Mouse (Mus musculus): ENCODE results near the gene Esp38. TPM values are rescaled to one million over a fixed set of nuclear protein-coding genes. Genes with fewer than 3 reads are reported as not detected.
"Not testable (repeated sequence)": the region's sequence is repeated elsewhere in the genome, so short reads cannot be mapped to it uniquely, and the experiment has no call there.

The Esp38 gene
- total RNA-seq (2014; fragmentation: Nextera tagmentation) (not detected in 2 replicates), total RNA-seq (2017) (not detected in 2 replicates), polyA plus RNA-seq (2012) (not detected in 2 replicates)

DNA sequence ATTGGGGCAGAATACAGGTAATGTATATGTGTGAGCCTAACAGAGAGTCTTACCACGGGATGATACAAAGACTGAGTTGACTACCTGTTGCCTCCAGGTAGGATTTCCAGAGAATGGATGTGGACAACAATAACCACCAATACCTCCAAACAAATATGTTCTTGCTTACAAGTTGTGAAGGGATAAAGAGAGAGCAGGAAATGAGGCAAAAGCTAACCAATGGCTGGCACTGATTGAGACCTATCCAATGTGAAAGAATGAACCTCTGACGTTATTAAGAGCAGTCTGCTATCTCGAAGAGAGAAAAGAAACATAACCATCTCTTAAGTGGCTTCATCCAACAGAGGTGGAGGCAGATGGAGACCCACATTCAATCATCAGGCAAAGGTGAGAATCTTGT, at the start of gene Esp38:
Gene Esp38 (plus strand): TSS at position 301 of the 400 bp plus-strand sequence.
- TF ChIP-seq CTCF (IDR thresholded peaks at IDR 0.05; ENCODE audit: low read depth, low read length): no peak
- TF ChIP-seq TAL1 (conservative IDR thresholded peaks at IDR 0.05; ENCODE audit: low read depth, low read length): no peak
- no peak for TF ChIP-seq GATA2 (IDR thresholded peaks at IDR 0.05; ENCODE audit: borderline replicate concordance, low read depth, low read length)
- TF ChIP-seq POLR2AphosphoS5 (IDR thresholded peaks at IDR 0.05; ENCODE audit: insufficient replicate concordance, low read depth, low read length): no peak
- no peak for TF ChIP-seq GATA1 (IDR thresholded peaks at IDR 0.05; ENCODE audit: borderline replicate concordance, low read length)
- no peak for DNase-seq (ENCODE audit: low spot score)
- Histone ChIP-seq H3K36me3 (replicated peaks) (no peaks in the 10 kb centered on the region), H3K9me3 (replicated peaks) (no peaks in the 10 kb centered on the region), H3K4me1 (ENCODE audit: insufficient read depth, low read depth, low read length) (no peaks in the 10 kb centered on the region), H3K27me3 (ENCODE audit: insufficient read depth, low read length) (no peaks in the 10 kb centered on the region), H3K4me3 (ENCODE audit: low read depth, low read length) (no peak within 1 kb of the TSS)
- ATAC-seq (ENCODE audit: extremely low read depth, insufficient number of reproducible peaks, low FRiP score, poor library complexity, severe bottlenecking): no peak

DNA sequence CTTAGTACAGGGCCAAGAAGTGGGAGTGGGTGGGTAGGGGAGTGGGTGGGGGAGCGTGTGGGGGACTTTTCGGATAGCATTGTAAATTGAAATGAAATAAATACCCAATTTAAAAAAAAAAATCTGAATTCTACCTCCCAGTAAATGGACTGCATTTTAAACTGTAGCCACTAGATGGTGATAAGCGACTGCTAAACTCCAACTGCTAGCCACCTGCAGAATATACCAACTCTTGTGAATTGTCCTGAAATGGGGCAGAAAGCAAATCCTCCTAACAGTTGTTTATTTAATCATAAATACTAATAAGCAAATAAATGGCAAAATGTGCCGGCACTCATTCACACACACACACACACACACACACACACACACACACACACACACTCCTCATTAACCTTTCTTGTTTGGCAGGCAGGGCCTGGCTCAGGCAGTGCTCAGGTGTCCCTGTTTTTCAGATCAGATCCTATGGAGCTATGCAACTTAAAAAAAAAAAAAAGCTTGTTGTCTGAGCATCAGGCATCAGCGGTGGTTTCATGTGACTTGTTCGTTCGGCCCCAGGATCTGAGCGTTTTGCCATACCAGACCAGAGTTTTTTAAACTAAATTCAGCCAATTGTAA, 47.3 kb upstream of the Esp38 start:
- not testable (repeated sequence) for H3K4me1 ChIP-seq (ENCODE audit: insufficient read depth, low read depth, low read length); H3K4me3 ChIP-seq (ENCODE audit: low read depth, low read length); H3K36me3 ChIP-seq (replicated peaks); DNase-seq (ENCODE audit: low spot score); H3K27me3 ChIP-seq (ENCODE audit: insufficient read depth, low read length); H3K9me3 ChIP-seq (replicated peaks); ATAC-seq (ENCODE audit: extremely low read depth, insufficient number of reproducible peaks, low FRiP score, poor library complexity, severe bottlenecking)

Other genes starting within 250 kb of the Esp38 start
- not detected in 2 replicates for gene AC192777.2, start 144.9 kb downstream of the Esp38 start, total RNA-seq (2014; fragmentation: Nextera tagmentation)
- gene AC192777.2, start 144.9 kb downstream of the Esp38 start, total RNA-seq (2017): not detected in 2 replicates
- gene AC192777.2, start 144.9 kb downstream of the Esp38 start, polyA plus RNA-seq (2012): not detected in 2 replicates